Mouse (Mus musculus) thymus, adult 2 months (tissue): Measurements from ENCODE around the gene Serinc5.

Experiments
- CTCF ChIP-seq: fragments of 200-500 bp; IDR thresholded peaks from 2 replicates; pipeline ENCODE4 v1.5.1; 2012; ENCODE audit warnings: mild to moderate bottlenecking, control low read depth, low read length, moderate library complexity, borderline replicate concordance; ENCODE audit not compliant: control insufficient read depth, poor library complexity, insufficient read depth; ENCODE audit errors: extremely low read depth
- POLR2A ChIP-seq: fragments of 200-500 bp; IDR thresholded peaks from 2 replicates; pipeline ENCODE4 v1.6.1; 2012; ENCODE audit warnings: mild to moderate bottlenecking, low read length, control low read depth, moderate library complexity; ENCODE audit not compliant: control insufficient read depth, poor library complexity, insufficient read depth; ENCODE audit errors: extremely low read depth

- no peak for TF ChIP-seq CTCF
- no peak for TF ChIP-seq POLR2A
Observed at GRCm38 (mm10) chr13:92665008-92665407, 54.1 kb downstream of the Serinc5 start.
